Mouse (Mus musculus) CH12.LX (cell line): ENCODE measurements around the gene Ndufa7. TPM values are rescaled to one million over a fixed set of nuclear protein-coding genes. Genes with fewer than 3 reads are reported as not detected.
"Not testable (repeated sequence)": the region's sequence is repeated elsewhere in the genome, so short reads cannot be mapped to it uniquely, and the experiment has no call there.

ENCODE experiments used
- DNase-seq: peaks from one replicate; pipeline ENCODE4 v3.0.0-alpha.2; 2013; ENCODE audit errors: extremely low read depth
- H3K27ac ChIP-seq: 2 replicates; pipeline ENCODE4 v1.5.1; 2012; ENCODE audit warnings: low read depth, mild to moderate bottlenecking, control low read depth, moderate library complexity; ENCODE audit not compliant: insufficient read depth
- H3K27me3 ChIP-seq: replicated peaks from 2 replicates; pipeline ENCODE3; 2012; ENCODE audit warnings: inconsistent platforms
- H3K36me3 ChIP-seq, 2 experiments: replicated peaks in 1 of 2; 2 replicates each; pipeline versions ENCODE3 to v1.6.1; 2012; ENCODE audit warnings: inconsistent platforms in 1 of 2, low read length in 1 of 2, mild to moderate bottlenecking in 1 of 2, mixed read lengths in 1 of 2, moderate library complexity in 1 of 2; ENCODE audit not compliant: control insufficient read depth in 1 of 2, insufficient read depth in 1 of 2
- H3K4me1 ChIP-seq, 2 experiments: 2 replicates each; pipeline ENCODE4 v1.6.1; 2012; ENCODE audit warnings: inconsistent platforms in 1 of 2, moderate library complexity in 1 of 2; ENCODE audit not compliant: insufficient read depth in 2 of 2, control insufficient read depth in 1 of 2
- H3K4me2 ChIP-seq: 2 replicates; pipeline ENCODE4 v1.6.1; 2012; ENCODE audit warnings: low read depth, mild to moderate bottlenecking, control low read depth; ENCODE audit not compliant: poor library complexity, insufficient read depth, severe bottlenecking
- H3K4me3 ChIP-seq, 3 experiments: fragments of 150-350 bp in 1 of 3; sonication (generic) in 1 of 3; replicated peaks in 1 of 3; 2 replicates each; pipeline versions ENCODE3 to v1.5.1; 2011 to 2012; ENCODE audit warnings: low read depth in 2 of 3, low read length in 2 of 3, mild to moderate bottlenecking in 2 of 3, moderate library complexity in 2 of 3, control low read depth in 1 of 3, improper control_type of control experiment in 1 of 3, inconsistent platforms in 1 of 3, mixed read lengths in 1 of 3; ENCODE audit not compliant: poor library complexity in 1 of 3
- H3K79me2 ChIP-seq: replicated peaks from 2 replicates; pipeline ENCODE4 v1.6.1; 2012; ENCODE audit warnings: mild to moderate bottlenecking, moderate library complexity; ENCODE audit not compliant: control insufficient read depth, poor library complexity, insufficient read depth, severe bottlenecking; ENCODE audit errors: extremely low read depth
- H3K9ac ChIP-seq: 2 replicates; pipeline ENCODE4 v1.6.1; 2012; ENCODE audit warnings: low read depth, mild to moderate bottlenecking, control low read depth, moderate library complexity; ENCODE audit not compliant: insufficient read depth
- H3K9me3 ChIP-seq: replicated peaks from 2 replicates; pipeline ENCODE3; 2012; ENCODE audit warnings: low read length, inconsistent platforms, mixed read lengths
- CTCF ChIP-seq, 2 experiments: IDR thresholded peaks in 1 of 2; conservative IDR thresholded peaks in 1 of 2; 2 replicates each; pipeline ENCODE4 v1.5.1; 2011 to 2012; ENCODE audit warnings: low read depth in 2 of 2, low read length in 2 of 2, improper control_type of control experiment in 1 of 2, inconsistent platforms in 1 of 2, mild to moderate bottlenecking in 1 of 2, moderate library complexity in 1 of 2
- RAD21 ChIP-seq: IDR thresholded peaks from 2 replicates; pipeline ENCODE4 v1.6.1; 2011; ENCODE audit warnings: low read depth, mild to moderate bottlenecking, low read length, improper control_type of control experiment, moderate library complexity
- ZNF384 ChIP-seq: IDR thresholded peaks from 2 replicates; pipeline ENCODE4 v1.6.1; 2012; ENCODE audit warnings: low read depth, low read length, improper control_type of control experiment, inconsistent platforms
- dilution Hi-C: fragments of 300-500 bp; cut with MboI; formaldehyde crosslinking; loops from 2 replicates; pipeline ENCODE4 v1.14.3; 2020; ENCODE audit warnings: low sequenced_read_pairs; ENCODE audit not compliant: extremely low pct_unique_long_range_greater_than_20kb, extremely low pct_ligation_motif_present
- in situ Hi-C: fragments of 300-500 bp; cut with MboI; formaldehyde crosslinking; loops from 3 replicates; pipeline ENCODE4 v1.14.3; 2019; ENCODE audit warnings: low sequenced_read_pairs, low pct_ligation_motif_present, low pct_unique_long_range_greater_than_20kb, mixed read lengths
- polyA plus RNA-seq: library from polyadenylated mRNA; unstranded; fragments of >175 nt; gene quantifications from 2 replicates; pipeline ENCODE4 v1.2.1, GENCODE M21; 2012; ENCODE audit warnings: low read depth; ENCODE audit not compliant: insufficient read length
- total RNA-seq, 2 experiments: library from RNA; depleted of rRNA; stranded (reverse); fragments of 300-350 nt in 1 of 2; fragments of >200 nt in 1 of 2; gene quantifications; 2 replicates each; pipeline ENCODE4 v1.2.3; 2012 to 2014

Ndufa7 gene
- total and polyA plus RNA-seq, 3 experiments = 164 to 364 (median 194) TPM

DNA sequence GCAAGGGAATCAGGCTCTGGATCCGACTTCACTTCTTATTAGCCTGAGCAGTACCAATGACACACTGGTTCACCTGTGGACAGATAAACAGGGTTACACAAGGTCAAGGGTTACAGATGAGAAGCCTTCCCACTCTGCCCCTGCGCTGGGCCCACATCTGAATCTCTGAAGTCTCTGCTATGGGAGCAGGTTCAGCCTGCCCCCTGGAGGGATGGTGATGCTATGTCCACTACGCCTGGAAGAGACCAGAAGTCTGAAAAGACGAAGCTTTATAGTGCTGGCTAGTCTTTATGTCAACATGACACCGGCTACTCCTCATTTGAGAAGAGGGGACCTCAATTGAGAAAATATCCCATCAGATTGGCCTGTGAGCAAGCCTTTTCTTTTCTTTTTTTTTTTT is 51.4 kb downstream of the Ndufa7 start:
- TF ChIP-seq CTCF (conservative IDR thresholded peaks at IDR 0.05 in 1 of 2, IDR thresholded peaks at IDR 0.05 in 1 of 2; ENCODE audit: low read depth in 2 of 2, low read length in 2 of 2) (peak in 1 of 2 experiments; percentile 43; a peak in 2 of 4 replicates), RAD21 (peak; percentile 10), ZNF384 (0 out of 2 replicates have a peak, but pooled peaks have one; percentile 28)
- H3K9ac ChIP-seq, dilution Hi-C loops, H3K27ac ChIP-seq, in situ Hi-C loops, H3K27me3 ChIP-seq, H3K4me1 ChIP-seq, H3K9me3 ChIP-seq, H3K79me2 ChIP-seq, H3K4me2 ChIP-seq, H3K4me3 ChIP-seq: not testable (repeated sequence)
- DNase-seq = peak; percentile 23
- peaks cover 28 to 38% of the 10 kb centered on the region in 2 experiments for H3K36me3 ChIP-seq

DNA sequence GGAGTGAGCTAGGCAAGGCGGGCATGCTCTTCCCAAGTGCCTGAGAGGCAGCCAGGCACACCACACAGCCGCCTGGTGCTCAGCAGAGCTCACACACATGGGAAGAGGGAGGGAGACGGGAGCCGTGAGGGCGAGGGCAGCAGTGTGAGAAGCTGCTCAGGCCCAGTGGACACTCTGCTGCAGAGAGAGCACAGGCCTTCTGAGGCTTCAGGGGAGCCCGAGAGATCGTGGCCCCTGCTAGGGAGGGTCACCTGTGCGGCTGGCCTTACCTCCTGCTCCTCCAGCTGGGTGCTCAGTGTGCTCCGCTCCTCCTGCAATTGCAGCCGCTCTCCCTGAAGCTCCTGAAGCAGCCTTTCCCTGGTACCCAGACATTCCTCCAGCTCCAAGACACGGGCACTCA is 59.9 kb downstream of the Ndufa7 start:
- dilution Hi-C loops, in situ Hi-C loops, H3K27ac ChIP-seq, H3K27me3 ChIP-seq, H3K9me3 ChIP-seq, DNase-seq, H3K4me2 ChIP-seq, H3K9ac ChIP-seq, H3K4me3 ChIP-seq: not testable (repeated sequence)
- Histone ChIP-seq H3K36me3 (peaks cover 34 to 36% of the 10 kb centered on the region in 2 experiments), H3K4me1 (peaks cover 0 to 11% of the 10 kb centered on the region in 2 experiments; a peak in 1 of 4 replicates), H3K79me2 (peaks cover 23% of the 10 kb centered on the region)

DNA sequence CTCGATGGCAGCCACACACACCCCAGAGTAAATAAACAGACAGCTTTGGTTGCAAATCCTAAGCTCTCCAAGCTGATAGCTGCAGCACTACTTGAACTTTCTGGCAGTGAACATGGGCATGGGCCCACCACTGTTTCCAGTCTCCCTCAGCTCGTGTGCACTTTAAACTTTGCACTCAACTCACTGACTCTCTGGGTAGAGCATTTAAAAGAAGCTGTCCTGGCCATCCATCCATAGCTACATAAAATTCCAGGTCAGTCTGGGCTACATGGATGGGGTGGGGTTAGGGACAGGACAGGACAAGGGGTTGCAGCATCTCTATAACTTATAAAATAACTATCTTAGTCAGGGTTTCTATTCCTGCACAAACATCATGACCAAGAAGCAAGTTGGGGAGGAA is 63.4 kb downstream of the Ndufa7 start:
- H3K9ac ChIP-seq, H3K4me3 ChIP-seq, H3K27ac ChIP-seq, H3K4me2 ChIP-seq, DNase-seq, dilution Hi-C loops, H3K27me3 ChIP-seq, H3K9me3 ChIP-seq, in situ Hi-C loops: not testable (repeated sequence)
- H3K79me2 ChIP-seq = peaks cover 27% of the 10 kb centered on the region
- H3K36me3 ChIP-seq = peaks cover 11 to 15% of the 10 kb centered on the region in 2 experiments
- peaks cover 0 to 11% of the 10 kb centered on the region in 2 experiments; a peak in 1 of 4 replicates for H3K4me1 ChIP-seq

Other genes with a start within 250 kb of the Ndufa7 start
Only the 20 nearest of the 27 such genes appear.
- gene Hnrnpm, start 137.7 kb upstream of the Ndufa7 start, total RNA-seq (2012; rRNA removed) = 174 and 217 TPM in 2 replicates
- gene Hnrnpm, start 137.7 kb upstream of the Ndufa7 start, total RNA-seq (2014; rRNA removed) = 207 and 227 TPM in 2 replicates
- gene Hnrnpm, start 137.7 kb upstream of the Ndufa7 start, polyA plus RNA-seq = 756 and 975 TPM in 2 replicates
- 8.9 and 9.2 TPM in 2 replicates for gene March2, start 105.9 kb upstream of the Ndufa7 start, total RNA-seq (2012; rRNA removed)
- 9.3 and 9.7 TPM in 2 replicates for gene March2, start 105.9 kb upstream of the Ndufa7 start, total RNA-seq (2014; rRNA removed)
- 10.2 and 12.2 TPM in 2 replicates for gene March2, start 105.9 kb upstream of the Ndufa7 start, polyA plus RNA-seq
- 31.8 and 32.7 TPM in 2 replicates for gene Rab11b, start 64.0 kb upstream of the Ndufa7 start, total RNA-seq (2012; rRNA removed)
- gene Rab11b, start 64.0 kb upstream of the Ndufa7 start, total RNA-seq (2014; rRNA removed) = 17.4 and 18.7 TPM in 2 replicates
- 49.0 and 57.9 TPM in 2 replicates for gene Rab11b, start 64.0 kb upstream of the Ndufa7 start, polyA plus RNA-seq
- 8.0 and 9.4 TPM in 2 replicates for gene Angptl4, start 42.7 kb upstream of the Ndufa7 start, total RNA-seq (2012; rRNA removed)
- 11.7 and 12.2 TPM in 2 replicates for gene Angptl4, start 42.7 kb upstream of the Ndufa7 start, total RNA-seq (2014; rRNA removed)
- 6.3 and 6.8 TPM in 2 replicates for gene Angptl4, start 42.7 kb upstream of the Ndufa7 start, polyA plus RNA-seq
- gene Kank3, start 14.1 kb upstream of the Ndufa7 start, total RNA-seq (2012; rRNA removed) = 10.8 and 15.7 TPM in 2 replicates
- 0.50 and 0.81 TPM in 2 replicates for gene Kank3, start 14.1 kb upstream of the Ndufa7 start, total RNA-seq (2014; rRNA removed)
- 0.78 and 1.8 TPM in 2 replicates for gene Kank3, start 14.1 kb upstream of the Ndufa7 start, polyA plus RNA-seq
- 4,496 and 4,575 TPM in 2 replicates for gene Rps28, start within 50 bp of the Ndufa7 start, total RNA-seq (2012; rRNA removed)
- gene Rps28, start within 50 bp of the Ndufa7 start, total RNA-seq (2014; rRNA removed) = 696 and 765 TPM in 2 replicates
- gene Rps28, start within 50 bp of the Ndufa7 start, polyA plus RNA-seq = 782 and 837 TPM in 2 replicates
- 53.7 and 57.1 TPM in 2 replicates for gene Cd320, start 18.5 kb downstream of the Ndufa7 start, total RNA-seq (2012; rRNA removed)
- 67.1 and 84.2 TPM in 2 replicates for gene Cd320, start 18.5 kb downstream of the Ndufa7 start, total RNA-seq (2014; rRNA removed)
- gene Cd320, start 18.5 kb downstream of the Ndufa7 start, polyA plus RNA-seq = 45.3 and 50.9 TPM in 2 replicates
- gene Gm7029, start 49.3 kb downstream of the Ndufa7 start, total RNA-seq (2012; rRNA removed) = not detected in 2 replicates
- not detected in 2 replicates for gene Gm7029, start 49.3 kb downstream of the Ndufa7 start, total RNA-seq (2014; rRNA removed)
- not detected in 2 replicates for gene Gm7029, start 49.3 kb downstream of the Ndufa7 start, polyA plus RNA-seq
- 22.3 and 23.0 TPM in 2 replicates for gene Kifc1, start 66.1 kb downstream of the Ndufa7 start, total RNA-seq (2012; rRNA removed)
- gene Kifc1, start 66.1 kb downstream of the Ndufa7 start, total RNA-seq (2014; rRNA removed) = 15.2 and 16.0 TPM in 2 replicates
- gene Kifc1, start 66.1 kb downstream of the Ndufa7 start, polyA plus RNA-seq = 41.2 and 46.6 TPM in 2 replicates
- not detected in 2 replicates for gene Platr17, start 80.6 kb downstream of the Ndufa7 start, total RNA-seq (2012; rRNA removed)
- gene Platr17, start 80.6 kb downstream of the Ndufa7 start, total RNA-seq (2014; rRNA removed) = not detected in 2 replicates
- gene Platr17, start 80.6 kb downstream of the Ndufa7 start, polyA plus RNA-seq = not detected in 2 replicates
- gene Daxx, start 84.8 kb downstream of the Ndufa7 start, total RNA-seq (2012; rRNA removed) = 33.8 and 48.3 TPM in 2 replicates
- gene Daxx, start 84.8 kb downstream of the Ndufa7 start, total RNA-seq (2014; rRNA removed) = 31.6 and 32.3 TPM in 2 replicates
- gene Daxx, start 84.8 kb downstream of the Ndufa7 start, polyA plus RNA-seq = 53.0 and 64.7 TPM in 2 replicates
- 114 and 134 TPM in 2 replicates for gene Tapbp, start 91.3 kb downstream of the Ndufa7 start, total RNA-seq (2012; rRNA removed)
- gene Tapbp, start 91.3 kb downstream of the Ndufa7 start, total RNA-seq (2014; rRNA removed) = 44.3 and 45.3 TPM in 2 replicates
- gene Tapbp, start 91.3 kb downstream of the Ndufa7 start, polyA plus RNA-seq = 96.7 and 116 TPM in 2 replicates
- gene Zbtb22, start 91.3 kb downstream of the Ndufa7 start, total RNA-seq (2012; rRNA removed) = 21.2 and 23.5 TPM in 2 replicates
- 11.7 and 12.1 TPM in 2 replicates for gene Zbtb22, start 91.3 kb downstream of the Ndufa7 start, total RNA-seq (2014; rRNA removed)
- 20.2 and 20.3 TPM in 2 replicates for gene Zbtb22, start 91.3 kb downstream of the Ndufa7 start, polyA plus RNA-seq
- gene Rgl2, start 105.0 kb downstream of the Ndufa7 start, total RNA-seq (2012; rRNA removed) = 23.0 and 25.6 TPM in 2 replicates
- gene Rgl2, start 105.0 kb downstream of the Ndufa7 start, total RNA-seq (2014; rRNA removed) = 20.1 and 20.4 TPM in 2 replicates
- 29.1 and 31.8 TPM in 2 replicates for gene Rgl2, start 105.0 kb downstream of the Ndufa7 start, polyA plus RNA-seq
- gene Pfdn6, start 115.8 kb downstream of the Ndufa7 start, total RNA-seq (2012; rRNA removed) = 140 and 157 TPM in 2 replicates
- gene Pfdn6, start 115.8 kb downstream of the Ndufa7 start, total RNA-seq (2014; rRNA removed) = 92.3 and 109 TPM in 2 replicates
- gene Pfdn6, start 115.8 kb downstream of the Ndufa7 start, polyA plus RNA-seq = 109 and 149 TPM in 2 replicates
- gene Wdr46, start 116.1 kb downstream of the Ndufa7 start, total RNA-seq (2012; rRNA removed) = 49.7 and 64.5 TPM in 2 replicates
- 36.8 and 39.8 TPM in 2 replicates for gene Wdr46, start 116.1 kb downstream of the Ndufa7 start, total RNA-seq (2014; rRNA removed)
- gene Wdr46, start 116.1 kb downstream of the Ndufa7 start, polyA plus RNA-seq = 69.4 and 72.4 TPM in 2 replicates
- gene B3galt4, start 126.9 kb downstream of the Ndufa7 start, total RNA-seq (2012; rRNA removed) = 3.7 and 4.5 TPM in 2 replicates
- 4.2 and 5.2 TPM in 2 replicates for gene B3galt4, start 126.9 kb downstream of the Ndufa7 start, total RNA-seq (2014; rRNA removed)
- 4.6 and 6.2 TPM in 2 replicates for gene B3galt4, start 126.9 kb downstream of the Ndufa7 start, polyA plus RNA-seq
- 38.2 and 39.9 TPM in 2 replicates for gene Vps52, start 131.2 kb downstream of the Ndufa7 start, total RNA-seq (2012; rRNA removed)
- 34.3 and 40.6 TPM in 2 replicates for gene Vps52, start 131.2 kb downstream of the Ndufa7 start, total RNA-seq (2014; rRNA removed)
- gene Vps52, start 131.2 kb downstream of the Ndufa7 start, polyA plus RNA-seq = 73.6 and 76.1 TPM in 2 replicates
- 302 and 359 TPM in 2 replicates for gene Rps18, start 131.4 kb downstream of the Ndufa7 start, total RNA-seq (2012; rRNA removed)
- gene Rps18, start 131.4 kb downstream of the Ndufa7 start, total RNA-seq (2014; rRNA removed) = 205 and 246 TPM in 2 replicates
- 913 and 991 TPM in 2 replicates for gene Rps18, start 131.4 kb downstream of the Ndufa7 start, polyA plus RNA-seq
- gene H2-K1, start 175.8 kb downstream of the Ndufa7 start, total RNA-seq (2012; rRNA removed) = 1,488 and 1,753 TPM in 2 replicates
- 1,386 and 1,734 TPM in 2 replicates for gene H2-K1, start 175.8 kb downstream of the Ndufa7 start, total RNA-seq (2014; rRNA removed)
- gene H2-K1, start 175.8 kb downstream of the Ndufa7 start, polyA plus RNA-seq = 2,472 and 2,496 TPM in 2 replicates